Mouse (Mus musculus) gastrocnemius, postnatal 4 days (tissue): ENCODE data around the gene Myo1a. TPM values are rescaled to one million over a fixed set of nuclear protein-coding genes. Genes with fewer than 3 reads are reported as not detected.

Source experiments
- DNase-seq, 2 experiments: peaks; one replicate each; pipeline ENCODE4 v3.0.0; 2021 to 2022; ENCODE audit warnings: low spot score in 2 of 2, mixed read lengths in 2 of 2
- total RNA-seq, 2 experiments: library from RNA; stranded (reverse); gene quantifications; 2 replicates each; pipeline ENCODE4 v1.2.3; 2021

The Myo1a gene
- total RNA-seq, 2 experiments from 2014 or later: 0.29 to 1.0 TPM

DNA sequence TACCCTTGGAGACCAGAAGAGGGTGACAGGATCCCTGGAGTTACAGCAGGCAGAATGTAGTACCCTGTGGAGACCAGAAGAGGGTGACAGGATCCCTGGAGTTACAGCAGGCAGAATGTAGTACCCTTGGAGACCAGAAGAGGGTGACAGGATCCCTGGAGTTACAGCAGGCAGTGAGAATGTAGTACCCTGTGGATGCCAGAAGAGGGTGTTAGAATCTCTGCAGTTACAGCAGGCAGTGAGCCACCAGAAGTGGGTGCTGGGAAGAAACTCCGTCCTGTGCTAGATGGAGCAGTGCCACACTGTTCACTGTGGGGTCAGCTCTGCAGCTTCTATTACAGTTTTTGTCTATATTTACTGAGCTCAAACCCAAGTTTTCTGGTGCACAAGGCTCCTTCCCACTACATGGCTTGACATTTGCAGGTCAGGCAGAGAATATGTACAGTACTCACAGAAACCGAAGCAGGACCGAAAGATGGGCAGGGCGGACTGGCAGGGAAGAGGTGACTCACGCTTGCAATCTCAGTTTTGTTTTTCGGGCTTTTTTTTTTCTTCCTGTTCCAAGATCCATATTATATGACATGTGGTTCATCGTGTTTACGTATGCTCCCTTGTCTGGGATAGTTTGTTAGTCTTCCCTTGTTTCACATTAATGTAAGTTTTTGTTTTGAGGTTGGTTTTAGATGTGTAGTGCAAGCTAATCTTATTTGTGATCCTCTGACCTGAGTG lies 30.0 kb upstream of the Myo1a start:
- peak; percentile 74 to 84 for DNase-seq

DNA sequence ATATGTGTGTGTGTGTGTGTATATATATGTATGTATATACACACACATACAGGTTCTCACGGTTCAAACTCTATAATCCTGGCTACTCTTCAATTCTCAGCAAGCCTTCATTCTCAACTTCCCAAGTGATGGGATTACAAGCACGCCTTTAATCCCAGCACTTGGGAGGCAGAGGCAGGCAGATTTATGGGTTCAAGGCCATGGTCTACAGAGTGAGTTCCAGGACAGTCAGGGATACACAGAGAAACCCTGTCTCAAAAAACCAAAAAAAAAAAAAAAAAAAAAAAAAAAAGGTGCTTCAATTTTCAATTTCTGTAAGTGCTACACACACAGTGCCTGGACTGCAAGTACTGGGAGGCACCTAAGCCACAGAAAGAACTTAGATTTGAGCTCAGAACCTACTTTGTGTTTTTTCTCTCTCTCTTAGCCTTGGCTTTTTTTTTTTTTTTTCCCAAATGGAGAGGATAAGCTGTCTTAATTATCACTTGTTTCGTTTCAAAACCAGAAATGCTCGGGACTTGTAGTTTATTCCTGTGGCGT lies 29.0 kb upstream of the Myo1a start:
- no peak for DNase-seq

DNA sequence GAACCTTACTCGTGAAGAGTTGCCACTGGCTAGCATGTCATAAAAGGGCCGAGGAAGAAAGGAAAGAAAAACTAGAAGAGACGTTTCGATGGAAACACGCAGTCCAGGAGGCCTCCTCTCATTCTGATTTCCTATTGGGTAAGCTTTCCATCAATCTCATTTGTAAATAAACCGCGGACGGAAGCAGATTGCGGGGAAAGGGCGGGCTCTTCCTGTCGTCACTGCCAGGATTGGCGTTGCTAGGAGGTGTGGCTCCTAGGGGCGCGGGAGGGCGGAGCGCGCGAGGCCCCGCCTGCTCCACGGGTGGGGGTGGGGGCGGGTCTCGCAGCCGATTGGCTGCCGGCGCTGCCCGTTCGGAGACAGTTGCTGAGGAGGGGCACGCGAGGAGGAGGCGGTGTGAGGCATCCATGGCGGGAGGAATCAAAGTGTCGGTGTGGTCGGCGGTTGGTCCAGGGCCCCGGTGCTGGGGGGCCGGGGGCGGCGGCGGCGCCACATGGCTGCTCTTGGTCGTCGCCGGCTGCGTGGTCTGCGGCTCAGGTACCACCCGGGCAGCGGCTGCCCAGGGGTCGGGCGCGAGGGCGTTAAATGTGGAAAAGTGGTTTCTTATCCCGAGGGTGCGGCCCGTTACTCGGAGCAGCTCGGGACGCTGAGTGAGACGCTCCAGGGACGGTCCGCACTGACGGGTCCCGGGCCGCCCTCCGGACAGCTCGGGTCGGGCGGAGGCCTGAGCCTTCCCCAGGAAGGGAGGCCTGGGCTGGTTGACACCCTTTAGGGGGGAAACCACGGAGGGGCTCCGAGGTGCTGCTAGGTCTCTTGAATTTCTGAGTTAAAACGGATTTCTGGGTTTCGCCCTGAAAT lies 28.1 kb upstream of the Myo1a start:
- DNase-seq: peak; percentile 88 to 93

DNA sequence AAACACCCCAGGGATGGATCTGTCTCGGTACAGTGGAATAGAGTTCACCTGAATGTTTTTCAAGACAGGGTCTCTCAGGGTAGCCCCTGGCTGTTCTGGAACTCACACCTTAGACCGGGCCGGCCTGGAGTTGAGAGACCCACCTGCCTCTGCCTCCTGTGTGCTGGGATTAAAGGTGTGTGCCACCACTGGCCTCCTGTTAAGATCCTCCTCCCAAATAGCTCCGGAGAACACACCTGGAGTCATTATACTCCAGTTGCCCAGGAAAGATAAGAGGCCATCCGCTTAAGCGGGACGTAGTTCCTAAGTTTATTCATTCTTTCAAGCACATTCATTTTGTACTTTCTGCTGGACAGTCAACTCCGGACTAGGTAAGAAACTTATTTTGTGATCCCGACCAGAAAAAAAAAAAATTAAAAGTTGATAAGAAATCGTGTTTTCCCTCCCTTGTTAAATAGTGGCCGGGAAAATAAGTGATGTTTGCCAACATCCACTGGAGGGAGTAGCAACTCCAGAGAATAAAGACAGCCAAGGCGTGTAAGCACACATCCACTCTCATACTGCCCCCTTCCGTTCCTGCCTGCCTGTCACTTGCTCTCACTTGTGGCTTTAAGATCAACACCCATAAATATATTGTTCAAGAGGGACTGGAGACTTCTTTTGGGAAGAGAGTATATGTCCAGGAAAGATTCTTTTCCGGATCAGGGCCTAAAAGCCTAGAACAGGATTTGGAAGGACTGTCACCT lies 27.2 kb upstream of the Myo1a start:
- peak in 1 of 2 experiments; percentile 56 for DNase-seq

DNA sequence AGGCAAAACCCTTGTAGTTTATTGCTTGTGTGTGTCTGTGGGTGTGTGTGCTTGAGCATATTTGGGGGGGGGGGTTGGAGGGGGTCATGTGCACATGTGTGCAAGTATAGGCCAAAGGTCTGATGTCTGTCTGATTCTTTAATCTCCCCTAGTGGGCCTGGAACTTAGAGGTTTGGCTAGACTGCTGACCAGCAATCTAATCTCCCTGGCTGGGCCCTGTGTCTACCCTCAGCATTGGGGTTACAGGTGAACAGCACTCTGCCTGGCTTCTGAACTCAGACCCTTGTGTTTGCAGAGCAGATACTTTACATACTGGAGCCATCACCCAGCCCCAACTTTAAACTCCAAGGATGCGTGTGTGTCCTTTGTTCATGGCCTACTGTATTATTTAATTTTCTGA lies 25.8 kb upstream of the Myo1a start:
- no peak for DNase-seq

DNA sequence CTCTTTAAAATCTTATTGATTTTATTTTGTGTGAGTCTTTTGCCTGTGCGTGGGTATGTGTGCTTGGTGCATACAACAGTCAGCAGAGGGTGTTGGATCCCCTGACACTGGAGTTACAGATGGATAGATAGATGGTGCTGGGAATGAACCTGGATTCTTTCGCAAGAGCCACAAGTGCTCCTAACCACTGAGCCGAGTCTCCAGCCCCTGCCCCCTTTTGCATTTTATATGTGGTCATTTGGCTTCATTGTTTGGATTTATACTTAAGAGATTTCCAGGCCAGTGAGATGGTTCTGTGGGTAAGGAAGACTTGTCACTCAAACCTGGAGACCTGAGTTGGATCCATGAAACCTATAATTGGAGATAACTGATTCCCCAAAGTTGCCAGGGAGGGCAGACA lies 25.1 kb upstream of the Myo1a start:
- DNase-seq: no peak

DNA sequence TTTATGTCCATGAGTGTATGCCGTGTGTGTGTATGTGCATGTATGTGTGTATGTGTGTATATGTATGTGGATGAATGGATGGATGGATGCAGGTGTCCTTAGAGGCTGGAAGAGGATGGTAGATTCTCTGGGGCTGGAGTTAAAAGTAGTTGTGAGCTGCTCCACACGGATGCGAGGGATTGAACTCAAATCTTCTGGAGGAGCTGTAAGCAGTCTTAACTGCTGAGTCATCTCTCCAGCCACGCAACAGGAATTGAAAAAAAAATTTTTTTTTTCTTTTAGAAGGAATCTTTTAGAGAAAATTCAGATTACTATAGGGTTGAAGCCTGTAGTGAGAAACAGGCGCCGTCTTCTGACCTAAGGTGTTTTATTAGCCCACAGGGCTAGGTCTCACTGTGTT lies 22.1 kb upstream of the Myo1a start:
- DNase-seq: no peak

DNA sequence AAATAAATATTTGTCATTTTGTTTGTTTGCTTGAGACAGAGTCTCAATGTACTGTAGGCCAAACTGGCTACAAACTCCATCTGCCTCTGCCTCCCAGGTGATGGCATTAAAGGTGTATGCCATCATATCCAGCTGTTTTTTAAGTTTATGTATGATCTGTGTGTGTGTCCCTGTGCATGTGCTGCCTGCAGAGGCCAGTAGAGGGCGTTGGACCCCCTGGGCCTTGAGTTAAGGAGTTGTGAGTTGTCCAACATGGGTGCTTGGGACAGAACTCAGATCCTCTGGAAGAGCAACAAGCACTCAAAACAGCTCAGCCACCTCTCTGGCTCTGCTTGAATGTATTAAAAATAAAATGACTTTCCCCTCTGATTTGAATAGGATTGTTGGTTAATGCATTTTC lies 13.9 kb upstream of the Myo1a start:
- no peak for DNase-seq

DNA sequence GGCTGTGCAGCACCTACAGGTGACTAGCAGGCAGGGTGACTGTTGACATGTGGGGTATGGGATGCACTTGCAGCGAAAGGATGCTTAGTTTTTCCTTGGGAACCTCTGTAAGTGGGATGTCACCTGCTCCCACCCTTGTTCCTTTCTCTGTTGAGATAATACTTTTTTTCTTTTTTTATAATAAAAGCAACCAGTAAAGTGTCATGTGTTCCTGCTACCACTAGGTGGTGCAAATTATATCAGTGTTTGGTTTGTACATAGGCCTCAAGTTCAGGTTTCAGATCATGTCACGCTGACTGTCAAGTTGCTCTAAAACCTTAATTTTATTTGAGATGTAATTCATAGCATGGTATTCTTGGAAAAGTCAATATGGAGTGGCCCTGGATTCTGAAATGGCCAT lies 10.3 kb upstream of the Myo1a start:
- no peak for DNase-seq

DNA sequence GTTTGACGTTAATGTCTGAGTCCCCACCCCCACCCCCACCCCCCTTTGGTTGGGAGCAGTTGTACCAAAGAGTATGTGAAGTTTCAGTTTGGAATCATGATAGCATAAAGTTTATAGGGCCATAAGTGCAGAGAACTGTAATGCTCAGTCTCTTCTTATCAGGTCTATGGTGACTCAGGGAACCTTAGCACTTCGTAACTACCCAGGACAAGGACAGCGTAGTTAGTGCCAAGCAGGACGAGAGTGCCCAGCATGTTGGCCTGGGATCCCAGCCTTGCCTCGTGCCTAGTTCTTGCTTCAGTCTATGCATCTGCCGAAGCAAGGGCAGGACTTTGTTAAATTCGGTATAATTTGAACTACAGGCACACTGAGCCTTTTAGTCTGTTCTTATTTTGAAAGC lies 9.2 kb upstream of the Myo1a start:
- no peak for DNase-seq

DNA sequence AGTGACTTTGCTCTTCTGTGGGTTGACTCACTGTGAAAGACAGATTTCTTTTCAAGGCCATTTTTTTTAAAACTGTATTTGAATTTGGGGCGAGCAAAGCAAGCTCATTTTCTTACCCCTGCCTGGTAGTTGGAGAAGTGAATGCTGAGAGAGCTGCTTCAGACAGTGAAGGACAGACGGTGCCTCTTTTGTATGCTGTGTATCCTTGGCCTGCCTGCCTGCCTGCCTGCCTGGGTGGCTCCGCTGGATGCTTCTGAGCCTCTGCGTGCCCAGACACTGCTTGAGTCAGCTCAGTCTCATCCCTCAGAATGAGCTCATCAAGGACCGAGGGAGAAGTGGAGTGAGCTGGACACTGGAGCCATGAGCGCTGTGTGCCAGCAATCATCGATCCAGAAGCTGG lies 6.0 kb upstream of the Myo1a start:
- DNase-seq: no peak

DNA sequence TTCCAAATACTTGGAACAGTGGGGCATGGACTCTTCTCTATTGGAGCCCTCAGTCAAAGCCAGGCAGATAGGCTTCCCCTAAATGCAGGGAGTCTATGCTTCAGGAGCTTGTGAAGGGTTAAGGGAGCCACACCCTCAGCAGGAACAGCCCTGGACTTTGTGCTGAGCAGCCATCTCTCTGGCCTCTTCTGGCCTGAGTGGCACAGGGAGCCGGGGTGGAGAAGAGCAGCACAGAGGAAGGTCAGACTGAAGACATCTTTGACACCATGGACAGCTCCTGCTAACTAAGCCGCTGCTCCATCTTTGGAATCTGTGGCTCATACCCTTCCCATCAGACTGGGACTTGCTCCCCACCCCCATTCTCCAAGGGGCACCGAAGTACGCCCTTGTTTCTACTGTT lies 1.7 kb upstream of the Myo1a start:
- DNase-seq: no peak

DNA sequence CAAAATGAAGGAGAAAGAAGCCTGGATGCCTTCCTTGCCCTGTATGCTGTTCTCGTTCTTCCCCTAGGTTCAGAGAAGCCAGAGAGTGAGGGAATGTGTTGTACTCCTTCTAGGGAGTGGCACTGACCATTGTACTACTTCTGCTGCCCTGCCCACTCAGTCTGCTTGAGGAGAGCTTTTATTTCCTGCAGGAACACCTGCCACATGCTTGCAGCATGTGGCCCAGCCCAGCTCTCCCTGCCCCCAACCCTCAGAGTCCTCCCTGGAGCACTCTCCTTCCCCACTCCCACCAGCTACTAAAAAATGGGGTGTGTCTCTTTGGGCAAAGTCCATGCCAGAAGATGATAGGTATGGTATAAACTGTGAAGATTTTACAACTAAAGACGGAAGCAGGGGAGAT lies 677 bp upstream of the Myo1a start:
- DNase-seq: no peak

DNA sequence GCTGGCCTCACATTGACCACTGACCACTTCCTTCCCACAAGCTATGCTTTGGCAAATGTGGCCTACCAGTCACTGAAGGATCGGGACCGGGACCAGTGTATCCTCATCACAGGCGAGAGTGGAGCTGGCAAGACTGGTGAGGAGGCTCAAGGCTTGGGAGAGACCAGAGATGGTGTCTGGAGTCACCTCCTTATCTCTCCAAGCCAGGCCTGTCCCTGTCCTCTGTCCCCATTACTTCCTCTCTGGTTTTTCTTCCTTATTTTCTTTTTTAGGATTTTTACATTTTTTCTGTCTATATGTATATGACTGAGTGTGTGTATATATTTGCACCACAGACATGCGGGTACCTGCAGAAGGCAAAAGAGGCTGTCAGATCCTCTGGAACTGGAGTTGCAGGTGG lies 813 bp downstream of the Myo1a start:
- DNase-seq: no peak

DNA sequence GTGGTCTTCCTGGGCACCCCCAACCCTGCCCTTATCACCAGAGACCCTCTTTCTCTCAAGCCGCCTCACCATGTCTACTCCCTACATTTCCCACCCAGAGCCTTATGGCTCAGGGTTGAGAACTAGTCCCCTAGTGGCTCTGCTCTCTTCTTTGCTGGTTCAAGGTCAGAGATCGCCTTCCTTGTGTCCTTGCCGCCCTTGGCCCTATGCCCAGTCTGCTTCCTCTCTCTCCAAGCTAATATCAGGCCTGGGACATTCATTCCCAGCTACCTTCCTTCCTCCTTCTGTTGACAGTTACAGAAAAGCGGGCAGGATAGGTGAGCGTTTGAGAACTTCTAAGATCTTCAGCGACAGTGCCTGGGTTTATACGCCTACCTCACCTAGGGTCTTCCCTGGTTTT lies 2.8 kb downstream of the Myo1a start:
- DNase-seq: no peak

DNA sequence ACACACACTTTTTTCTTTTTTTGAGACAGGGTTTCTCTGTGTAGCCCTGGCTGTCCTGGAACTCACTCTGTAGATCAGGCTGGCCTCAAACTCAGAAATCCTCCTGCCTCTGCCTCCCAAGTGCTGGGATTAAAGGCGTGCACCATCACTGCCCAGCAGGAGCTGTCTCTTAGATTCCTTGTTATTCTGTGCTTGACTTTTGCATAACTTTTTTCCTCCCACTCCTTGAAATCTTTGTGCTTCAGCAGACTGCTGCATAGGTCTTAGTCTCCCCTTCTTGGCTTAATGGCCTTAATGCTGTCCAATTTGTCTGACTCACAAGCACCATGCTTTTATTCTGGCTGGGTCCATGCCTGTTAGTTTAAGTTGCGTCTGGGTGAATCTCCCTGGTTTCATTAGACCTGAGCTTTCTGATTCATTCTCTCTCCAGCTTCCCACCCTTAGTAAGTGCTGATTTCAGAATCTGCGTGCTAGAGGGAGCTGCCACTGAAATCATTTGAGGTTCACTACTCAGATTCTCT lies 3.9 kb downstream of the Myo1a start:
- DNase-seq: no peak

DNA sequence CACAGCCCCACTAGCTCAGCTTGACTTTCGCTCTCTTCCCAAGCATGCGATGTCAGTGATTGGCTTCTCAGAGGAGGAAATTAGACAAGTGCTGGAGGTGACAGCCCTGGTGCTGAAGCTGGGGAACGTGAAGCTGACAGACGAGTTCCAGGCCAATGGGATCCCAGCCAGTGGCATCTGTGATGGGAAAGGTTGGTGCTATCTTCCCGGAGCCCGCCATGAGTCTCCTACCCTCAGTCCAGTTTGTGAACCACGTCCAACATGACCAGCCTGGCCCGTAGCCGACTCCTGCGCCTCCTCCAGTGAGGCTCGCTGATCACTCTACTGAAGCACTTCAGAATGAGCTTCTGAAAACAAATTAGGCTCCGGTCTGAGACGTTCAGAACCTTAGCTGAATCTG lies 5.4 kb downstream of the Myo1a start:
- no peak for DNase-seq

DNA sequence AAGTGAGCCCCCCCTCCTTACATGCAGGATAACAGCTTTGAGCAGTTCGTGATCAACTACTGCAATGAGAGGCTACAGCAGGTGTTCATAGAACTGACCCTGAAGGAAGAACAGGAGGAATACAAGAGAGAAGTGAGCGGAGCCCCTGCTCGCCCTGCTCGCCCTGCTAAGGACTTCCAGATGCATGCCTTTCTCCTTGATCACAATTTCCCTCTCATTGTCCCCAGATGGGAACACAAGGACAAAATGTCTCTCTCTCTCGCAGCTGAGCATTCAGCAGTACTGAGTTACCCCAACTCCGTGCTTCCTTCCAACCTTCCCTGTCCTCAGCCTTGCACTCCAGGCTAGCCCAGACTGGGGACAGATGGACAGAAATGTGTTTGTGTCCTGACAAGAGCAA lies 7.8 kb downstream of the Myo1a start:
- DNase-seq: no peak

DNA sequence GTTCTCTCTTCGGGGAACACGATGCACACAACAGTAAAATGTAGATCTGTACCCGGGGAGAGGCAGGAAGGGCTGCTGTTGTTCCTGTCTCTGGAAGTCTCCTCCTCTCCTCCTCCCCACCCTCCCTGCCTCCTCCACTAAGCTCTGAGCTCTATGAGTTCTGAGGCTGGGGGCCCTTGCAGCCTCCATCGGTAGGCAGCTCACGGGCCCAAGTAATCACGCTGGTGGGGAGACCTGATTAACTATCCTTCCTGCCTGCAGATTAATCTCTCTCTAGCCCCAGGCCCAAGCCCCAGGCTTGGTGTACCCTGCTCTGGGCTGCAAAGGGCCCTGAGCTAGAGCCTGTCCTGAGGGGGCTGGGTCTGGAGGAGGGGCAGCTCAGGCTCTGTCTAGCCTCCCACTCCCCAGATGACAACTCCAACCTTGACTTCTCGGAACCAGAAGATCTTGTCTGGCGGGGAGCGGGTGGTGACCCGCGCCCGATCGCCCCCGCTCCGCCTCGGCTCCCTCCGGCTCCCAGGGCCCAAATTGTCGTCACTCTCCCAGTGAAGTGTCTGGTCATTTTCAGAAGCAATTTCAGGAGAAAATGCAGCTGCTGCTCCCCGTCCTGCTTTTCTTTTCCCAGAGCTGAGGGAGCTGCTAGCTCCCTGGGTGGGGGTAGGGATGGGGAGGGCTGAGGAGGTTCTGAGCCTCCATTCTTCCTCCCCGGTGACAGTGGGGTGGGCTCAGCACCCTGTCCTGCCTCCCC lies 16.9 kb downstream of the Myo1a start:
- peak in 1 of 2 experiments; percentile 20 for DNase-seq

DNA sequence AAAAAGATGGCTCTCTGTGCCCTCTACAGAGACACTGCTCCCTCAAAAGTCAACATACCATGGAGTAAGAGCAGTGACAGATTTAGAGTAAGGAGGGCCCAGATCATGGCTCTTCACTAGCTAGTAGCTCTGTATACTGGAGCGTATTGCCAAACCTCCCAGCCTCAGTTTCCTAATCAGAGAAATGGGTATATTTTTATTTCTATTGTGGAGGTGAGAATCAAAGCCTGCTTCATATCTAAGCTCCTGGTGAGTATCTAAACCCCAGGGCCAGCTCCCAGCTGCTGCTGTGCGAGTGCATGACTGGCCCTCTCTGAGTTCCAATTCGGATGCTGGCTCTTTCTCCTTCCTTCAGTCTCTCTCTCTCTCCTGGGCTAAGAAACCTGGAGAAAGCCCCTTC lies 19.2 kb downstream of the Myo1a start, which contains the start of gene Tac2:
Gene Tac2 (plus strand): TSS at position 301 of the 400 bp plus-strand sequence.
- DNase-seq: no peak

DNA sequence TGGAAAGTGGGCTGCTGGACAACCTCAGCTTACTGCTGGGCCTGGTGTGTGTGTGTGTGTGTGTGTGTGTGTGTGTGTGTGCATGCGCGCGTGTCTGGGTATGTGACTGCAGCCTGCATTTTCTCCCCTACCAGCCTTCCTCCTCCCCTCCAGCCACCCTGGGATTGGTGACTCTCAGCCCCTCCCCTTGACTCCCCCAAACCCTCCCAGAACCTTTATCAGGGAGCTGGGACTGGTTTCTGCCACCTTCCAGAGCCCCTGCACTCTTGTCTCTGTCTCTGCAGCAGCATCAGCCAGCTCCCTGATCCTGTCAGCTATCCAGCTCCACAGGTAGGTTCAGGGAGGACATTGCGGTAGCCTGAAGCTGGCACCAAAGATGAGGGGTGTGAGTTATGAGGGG lies 20.2 kb downstream of the Myo1a start:
- no peak for DNase-seq
